10 mouse cellular contexts compared by ENCODE assay signal in the genomic region with DNA sequence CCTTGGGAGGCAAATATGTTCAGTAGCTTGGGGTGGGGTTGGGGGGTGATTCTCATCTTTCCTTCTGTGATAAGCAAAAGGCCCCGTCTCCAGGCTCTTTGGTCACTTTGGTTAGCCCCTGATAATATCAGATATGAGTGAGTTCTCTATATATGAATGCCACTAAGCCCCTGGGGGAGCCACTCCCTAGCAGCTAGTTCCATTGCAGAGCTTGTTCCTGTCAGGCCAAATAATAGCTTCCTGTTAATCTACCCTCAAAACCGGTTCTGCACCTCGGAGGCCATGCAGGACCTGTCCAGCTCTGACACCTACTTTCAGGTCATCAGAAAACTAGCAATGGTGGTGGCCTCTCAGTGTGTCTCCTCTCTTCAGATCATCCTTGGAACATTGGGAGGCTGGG. TPM values are rescaled to one million over a fixed set of nuclear protein-coding genes. Genes with fewer than 3 reads are reported as not detected.
DNase-seq lines count a peak whose midpoint lies in the region; ATAC-seq and TF ChIP-seq lines count a peak whose summit lies in the region.
"Had no signal": no experiment of that assay in that cellular context is flagged by ENCODE, and none has a peak within 500 bp of the region (broad histone marks: within the 10 kb centered on the region; RNA-seq: fewer than 3 reads in every experiment).

No protein-coding gene starts in this region.

- TF ChIP-seq CTCF in kidney, postnatal 0 days (IDR thresholded peaks at IDR 0.05; ENCODE audit: low read depth): no peak
- TF ChIP-seq CTCF in kidney, adult 2 months (conservative IDR thresholded peaks at IDR 0.05; ENCODE audit: insufficient read depth, insufficient read length, low read depth, low read length): no peak
- no peak for TF ChIP-seq CTCF in left cerebral cortex, adult 2 months (IDR thresholded peaks at IDR 0.05)

- TF ChIP-seq POLR2A in kidney, adult 2 months (IDR thresholded peaks at IDR 0.05; ENCODE audit: low read depth, low read length): no peak

- WGBS in kidney, postnatal 0 days: 53% methylated on average over 3 of the region's 3 CpGs
- WGBS in kidney, adult 2 months: 37% methylated on average over 3 of the region's 3 CpGs
- 85% methylated on average over 3 of the region's 3 CpGs for WGBS in forebrain, embryonic 12.5 days
- 67% methylated on average over 3 of the region's 3 CpGs for WGBS in limb, embryonic 12.5 days
- WGBS in neural tube, embryonic 14.5 days: 88% methylated on average over 3 of the region's 3 CpGs

- peaks cover 12% of the 10 kb centered on the region for H3K36me3 ChIP-seq in kidney, postnatal 0 days (ENCODE audit: insufficient read depth, low read length)
- no peaks in the 10 kb centered on the region for H3K36me3 ChIP-seq in kidney, adult 2 months (ENCODE audit: control insufficient read depth, insufficient read depth, low read length)
- peaks cover 36% of the 10 kb centered on the region for H3K36me3 ChIP-seq in forebrain, embryonic 12.5 days (replicated peaks)
- H3K36me3 ChIP-seq in limb, embryonic 12.5 days: peaks cover 34% of the 10 kb centered on the region
- peaks cover 23% of the 10 kb centered on the region; the same call in 1 of the 2 replicates for H3K36me3 ChIP-seq in neural tube, embryonic 14.5 days (ENCODE audit: control insufficient read depth, insufficient read depth, low read length)

- no peaks in the 10 kb centered on the region for H3K27me3 ChIP-seq in kidney, postnatal 0 days (ENCODE audit: insufficient read depth, low read length)
- no peaks in the 10 kb centered on the region for H3K27me3 ChIP-seq in kidney, adult 2 months (replicated peaks; ENCODE audit: control insufficient read depth, insufficient read depth, low read length)
- H3K27me3 ChIP-seq in forebrain, embryonic 12.5 days: no peaks in the 10 kb centered on the region
- no peaks in the 10 kb centered on the region for H3K27me3 ChIP-seq in limb, embryonic 12.5 days
- no peaks in the 10 kb centered on the region for H3K27me3 ChIP-seq in neural tube, embryonic 14.5 days (ENCODE audit: control insufficient read depth, insufficient read depth, low read length)

- intact Hi-C loops in left cerebral cortex, adult 2 months (cut with DNase I): no loop called here
- intact Hi-C loops in left cerebral cortex, postnatal 25 days (cut with DNase I): no loop called here
- intact Hi-C loops in gastrocnemius, postnatal 14 days (cut with DNase I; ENCODE audit: low total_unique reads): no loop called here

- H3K9ac ChIP-seq in kidney, postnatal 0 days (ENCODE audit: low read depth, low read length): no peak overlapping the region
- H3K9ac ChIP-seq in forebrain, embryonic 12.5 days: no peak overlapping the region
- no peak overlapping the region for H3K9ac ChIP-seq in limb, embryonic 12.5 days (replicated peaks)
- no peak overlapping the region for H3K9ac ChIP-seq in neural tube, embryonic 14.5 days (replicated peaks; ENCODE audit: low read depth, low read length)

- no peaks in the 10 kb centered on the region for H3K9me3 ChIP-seq in kidney, postnatal 0 days (replicated peaks; ENCODE audit: low read length)
- H3K9me3 ChIP-seq in forebrain, embryonic 12.5 days: no peaks in the 10 kb centered on the region
- H3K9me3 ChIP-seq in limb, embryonic 12.5 days: no peaks in the 10 kb centered on the region
- H3K9me3 ChIP-seq in neural tube, embryonic 14.5 days (ENCODE audit: control insufficient read depth, low read length): no peaks in the 10 kb centered on the region

- no peak for DNase-seq in kidney, postnatal 0 days (ENCODE audit: low spot score)
- DNase-seq in kidney, adult 2 months: no peak
- DNase-seq in left cerebral cortex, adult 2 months (ENCODE audit: extremely low spot score in 1 of 2, low spot score in 2 of 2): no peak
- no peak for DNase-seq in left cerebral cortex, postnatal 25 days (ENCODE audit: low spot score in 2 of 2)
- no peak for DNase-seq in gastrocnemius, postnatal 14 days
- DNase-seq: gastrocnemius, postnatal 10 days had no signal

- H3K4me2 ChIP-seq in kidney, postnatal 0 days (ENCODE audit: low read length): peak overlapping the region; percentile 71; the same call in 1 of the 2 replicates
- H3K4me2 ChIP-seq in forebrain, embryonic 12.5 days: no peak overlapping the region; the same call in 1 of the 2 replicates
- peak overlapping the region; percentile 69 for H3K4me2 ChIP-seq in limb, embryonic 12.5 days
- peak overlapping the region; percentile 53; the same call in 1 of the 2 replicates for H3K4me2 ChIP-seq in neural tube, embryonic 14.5 days (ENCODE audit: low read depth, low read length)

- H3K4me1 ChIP-seq in kidney, postnatal 0 days (replicated peaks; ENCODE audit: insufficient read depth, low read length): peaks cover 22% of the 10 kb centered on the region
- peaks cover 8% of the 10 kb centered on the region; the same call in 1 of the 2 replicates for H3K4me1 ChIP-seq in kidney, adult 2 months (ENCODE audit: control insufficient read depth, insufficient read depth, low read length)
- peaks cover 57% of the 10 kb centered on the region for H3K4me1 ChIP-seq in forebrain, embryonic 12.5 days
- H3K4me1 ChIP-seq in limb, embryonic 12.5 days (replicated peaks): peaks cover 39% of the 10 kb centered on the region
- H3K4me1 ChIP-seq in neural tube, embryonic 14.5 days (ENCODE audit: control insufficient read depth, insufficient read depth, low read length): peaks cover 24% of the 10 kb centered on the region

- H3K27ac ChIP-seq in kidney, postnatal 0 days: peak overlapping the region; percentile 58; the same call in 1 of the 2 replicates
- H3K27ac ChIP-seq in kidney, adult 2 months (ENCODE audit: insufficient read depth, low read depth, low read length): no peak overlapping the region
- peak overlapping the region; percentile 27; the same call in 1 of the 2 replicates for H3K27ac ChIP-seq in forebrain, embryonic 12.5 days
- peak overlapping the region; percentile 62 for H3K27ac ChIP-seq in limb, embryonic 12.5 days
- peak overlapping the region; percentile 10; the same call in 1 of the 2 replicates for H3K27ac ChIP-seq in neural tube, embryonic 14.5 days (ENCODE audit: low read depth, low read length)
- no peak overlapping the region for H3K27ac ChIP-seq in left cerebral cortex, adult 2 months

- H3K4me3 ChIP-seq in kidney, postnatal 0 days (replicated peaks; ENCODE audit: low read depth, low read length): no peak overlapping the region
- no peak overlapping the region for H3K4me3 ChIP-seq in kidney, adult 2 months (ENCODE audit: insufficient read depth, low read depth, low read length)
- no peak overlapping the region for H3K4me3 ChIP-seq in forebrain, embryonic 12.5 days (replicated peaks)
- no peak overlapping the region; the same call in 1 of the 2 replicates for H3K4me3 ChIP-seq in limb, embryonic 12.5 days (replicated peaks)
- no peak overlapping the region for H3K4me3 ChIP-seq in neural tube, embryonic 14.5 days (ENCODE audit: low read depth, low read length)
- no peak overlapping the region for H3K4me3 ChIP-seq in left cerebral cortex, adult 2 months

- ATAC-seq in kidney, postnatal 0 days (replicated peaks; ENCODE audit: low FRiP score, low read depth): no peak
- ATAC-seq in forebrain, embryonic 12.5 days (ENCODE audit: low FRiP score): no peak
- ATAC-seq in limb, embryonic 12.5 days (ENCODE audit: insufficient number of reproducible peaks, insufficient read depth, low FRiP score, low TSS enrichment, low read depth): no peak
- no peak for ATAC-seq in neural tube, embryonic 14.5 days (ENCODE audit: low read depth)

RNA-seq across cellular contexts. Expression of gene Samd14, which starts 2.3 kb away (rescaled TPM):
- polyA plus RNA-seq in kidney, postnatal 0 days (2015; fragmentation: Nextera tagmentation; extraction: Ambion mirVana): 13.1 and 14.5 TPM in 2 replicates
- 3.2 and 3.7 TPM in 2 replicates for polyA plus RNA-seq in kidney, adult 2 months (2012; rRNA removed)
- 80.5 and 86.7 TPM in 2 replicates for polyA plus RNA-seq in forebrain, embryonic 12.5 days (2016; fragmentation: Nextera tagmentation; extraction: Ambion mirVana)
- polyA plus RNA-seq in limb, embryonic 12.5 days (2016; fragmentation: Nextera tagmentation; extraction: Ambion mirVana): 34.6 and 37.7 TPM in 2 replicates
- polyA plus RNA-seq in neural tube, embryonic 14.5 days (2014; fragmentation: Nextera tagmentation; extraction: Ambion mirVana): 131 and 144 TPM in 2 replicates
- 10 to 100 TPM; 25.1 to 30.1 TPM for total RNA-seq in left cerebral cortex, adult 2 months (2021)
- 10 to 100 TPM; 30.8 to 31.1 TPM for total RNA-seq in left cerebral cortex, postnatal 25 days (2021)
- 1 to 10 TPM; 1.7 to 2.2 TPM for total RNA-seq in gastrocnemius, postnatal 14 days (2021)

RNA-seq across cellular contexts. Expression of gene Ppp1r9b, which starts 16.6 kb away (rescaled TPM):
- 10.3 and 10.6 TPM in 2 replicates for polyA plus RNA-seq in kidney, postnatal 0 days (2015; fragmentation: Nextera tagmentation; extraction: Ambion mirVana)
- 24.1 and 29.9 TPM in 2 replicates for polyA plus RNA-seq in kidney, adult 2 months (2012; rRNA removed)
- 16.6 and 17.7 TPM in 2 replicates for polyA plus RNA-seq in forebrain, embryonic 12.5 days (2016; fragmentation: Nextera tagmentation; extraction: Ambion mirVana)
- 12.0 and 12.6 TPM in 2 replicates for polyA plus RNA-seq in limb, embryonic 12.5 days (2016; fragmentation: Nextera tagmentation; extraction: Ambion mirVana)
- 27.7 and 29.8 TPM in 2 replicates for polyA plus RNA-seq in neural tube, embryonic 14.5 days (2014; fragmentation: Nextera tagmentation; extraction: Ambion mirVana)
- total RNA-seq in left cerebral cortex, adult 2 months (2021): 100 to 1,000 TPM; 709 to 735 TPM
- 100 to 1,000 TPM; 675 to 703 TPM for total RNA-seq in left cerebral cortex, postnatal 25 days (2021)
- total RNA-seq in gastrocnemius, postnatal 14 days (2021): 10 to 100 TPM; 38.7 to 38.8 TPM

RNA-seq across cellular contexts. Expression of gene Sgca, which starts 31.3 kb away (rescaled TPM):
- polyA plus RNA-seq in kidney, postnatal 0 days (2015; fragmentation: Nextera tagmentation; extraction: Ambion mirVana): 0.28 and 0.52 TPM in 2 replicates
- polyA plus RNA-seq in kidney, adult 2 months (2012; rRNA removed): 5.0 and 23.9 TPM in 2 replicates
- not detected in 2 replicates for polyA plus RNA-seq in forebrain, embryonic 12.5 days (2016; fragmentation: Nextera tagmentation; extraction: Ambion mirVana)
- polyA plus RNA-seq in limb, embryonic 12.5 days (2016; fragmentation: Nextera tagmentation; extraction: Ambion mirVana): 2.8 and 3.0 TPM in 2 replicates
- polyA plus RNA-seq in neural tube, embryonic 14.5 days (2014; fragmentation: Nextera tagmentation; extraction: Ambion mirVana): not detected in 2 replicates
- total RNA-seq in left cerebral cortex, adult 2 months (2021): under 1 TPM in 1 of 2 experiments, not detected in 1; 0.35 TPM
- under 1 TPM in 1 of 2 experiments, not detected in 1; 0.46 TPM for total RNA-seq in left cerebral cortex, postnatal 25 days (2021)
- 100 to 1,000 TPM; 201 to 224 TPM for total RNA-seq in gastrocnemius, postnatal 14 days (2021)

RNA-seq across cellular contexts. Expression of gene Pdk2, which starts 33.7 kb away (rescaled TPM):
- 94.5 and 94.7 TPM in 2 replicates for polyA plus RNA-seq in kidney, postnatal 0 days (2015; fragmentation: Nextera tagmentation; extraction: Ambion mirVana)
- 430 and 469 TPM in 2 replicates for polyA plus RNA-seq in kidney, adult 2 months (2012; rRNA removed)
- 17.3 and 19.4 TPM in 2 replicates for polyA plus RNA-seq in forebrain, embryonic 12.5 days (2016; fragmentation: Nextera tagmentation; extraction: Ambion mirVana)
- 21.9 and 22.4 TPM in 2 replicates for polyA plus RNA-seq in limb, embryonic 12.5 days (2016; fragmentation: Nextera tagmentation; extraction: Ambion mirVana)
- polyA plus RNA-seq in neural tube, embryonic 14.5 days (2014; fragmentation: Nextera tagmentation; extraction: Ambion mirVana): 21.8 and 23.1 TPM in 2 replicates
- total RNA-seq in left cerebral cortex, adult 2 months (2021): 100 to 1,000 TPM; 109 to 112 TPM
- total RNA-seq in left cerebral cortex, postnatal 25 days (2021): 10 to 100 TPM; 87.3 to 88.7 TPM
- total RNA-seq in gastrocnemius, postnatal 14 days (2021): 100 to 1,000 TPM; 330 to 344 TPM

RNA-seq across cellular contexts. Expression of gene Hils1, which starts 40.0 kb away (rescaled TPM):
- polyA plus RNA-seq in kidney, postnatal 0 days (2015; fragmentation: Nextera tagmentation; extraction: Ambion mirVana): not detected in 2 replicates
- polyA plus RNA-seq in kidney, adult 2 months (2012; rRNA removed): 0.56 TPM in 1 of 2 replicates, not detected in the other
- not detected in 2 replicates for polyA plus RNA-seq in forebrain, embryonic 12.5 days (2016; fragmentation: Nextera tagmentation; extraction: Ambion mirVana)
- polyA plus RNA-seq in limb, embryonic 12.5 days (2016; fragmentation: Nextera tagmentation; extraction: Ambion mirVana): not detected in 2 replicates
- polyA plus RNA-seq in neural tube, embryonic 14.5 days (2014; fragmentation: Nextera tagmentation; extraction: Ambion mirVana): not detected in 2 replicates
- total RNA-seq in left cerebral cortex, adult 2 months (2021): not detected
- not detected for total RNA-seq in left cerebral cortex, postnatal 25 days (2021)
- total RNA-seq in gastrocnemius, postnatal 14 days (2021): not detected
- total RNA-seq: gastrocnemius, postnatal 10 days; left cerebral cortex, postnatal 10 days had no signal

Comparison
In these comparisons a context has a peak if more than half of its experiments do, and no peak if none do; other contexts are left out.
1. H3K27ac ChIP-seq: peak in kidney, postnatal 0 days (single experiment), forebrain, embryonic 12.5 days (single experiment), limb, embryonic 12.5 days (single experiment) and neural tube, embryonic 14.5 days (single experiment); none in kidney, adult 2 months (single experiment) and left cerebral cortex, adult 2 months (single experiment).